Mouse (Mus musculus) frontal cortex, postnatal 36 days (tissue): ENCODE measurements at regions not wholly inside any gene's neighbourhood (a gene's known extent, or its start where the extent isn't known, plus 50 kb on each side); places are given as distances from the start of the nearest gene placed in this dataset.
"Not testable (repeated sequence)": the region's sequence is repeated elsewhere in the genome, so short reads cannot be mapped to it uniquely, and the experiment has no call there.

ENCODE experiments used
- DNase-seq, 2 experiments: peaks; one replicate each; pipeline ENCODE4 v3.0.0; 2022; ENCODE audit warnings: low spot score in 2 of 2

GRCm38 (mm10) chr8:46355066-46355465 lies 60.6 kb upstream of the Helt start:
- no peak for DNase-seq

DNA sequence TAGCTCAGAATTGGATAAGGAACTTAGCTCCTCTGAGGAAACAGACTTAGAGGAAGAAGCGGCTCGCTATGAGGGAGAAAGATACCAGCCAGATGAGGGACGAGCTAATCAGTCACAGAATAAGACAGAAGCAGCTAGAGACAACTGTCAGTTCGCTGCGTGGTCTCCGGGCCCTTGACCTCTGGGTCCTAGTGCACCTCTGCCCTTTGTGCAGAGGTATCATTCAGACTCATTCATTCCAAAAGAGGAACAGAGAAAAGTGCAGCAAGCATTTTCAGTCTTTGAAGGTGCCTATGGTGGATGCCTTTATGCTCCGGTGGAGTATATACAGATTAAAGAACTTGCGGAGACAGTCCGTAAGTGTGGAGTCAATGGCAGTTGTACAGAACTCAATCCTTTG lies 63.5 kb upstream of the Helt start:
- not testable (repeated sequence) for DNase-seq

DNA sequence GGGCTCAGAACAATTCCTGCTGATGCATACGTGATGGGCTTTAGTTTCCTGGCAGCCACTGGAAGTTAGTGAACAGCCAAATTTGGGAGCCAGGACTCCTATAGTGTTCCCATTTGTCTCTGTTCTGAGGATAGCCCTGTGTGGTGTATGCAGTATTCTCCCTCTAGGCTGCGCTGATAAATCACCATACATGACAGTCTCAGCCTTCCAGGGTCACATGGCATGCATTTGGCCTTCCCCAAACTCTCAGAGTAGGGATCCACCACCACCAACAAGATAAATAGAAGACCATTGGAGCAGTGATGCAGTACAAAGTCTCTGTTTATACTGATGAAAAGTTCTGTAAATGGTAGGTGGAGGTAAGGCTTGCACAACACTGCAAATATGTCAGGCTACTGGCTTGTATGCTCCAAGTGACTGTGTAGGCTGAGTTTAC lies 68.4 kb upstream of the Helt start:
- DNase-seq: no peak

GRCm38 (mm10) chr8:46365711-46366110 lies 71.2 kb upstream of the Helt start:
- DNase-seq: no peak

GRCm38 (mm10) chr8:46367125-46367524 lies 72.7 kb upstream of the Helt start:
- DNase-seq: no peak

- no peak for DNase-seq
Observed at GRCm38 (mm10) chr8:46374092-46374491, 79.6 kb upstream of the Helt start.

DNA sequence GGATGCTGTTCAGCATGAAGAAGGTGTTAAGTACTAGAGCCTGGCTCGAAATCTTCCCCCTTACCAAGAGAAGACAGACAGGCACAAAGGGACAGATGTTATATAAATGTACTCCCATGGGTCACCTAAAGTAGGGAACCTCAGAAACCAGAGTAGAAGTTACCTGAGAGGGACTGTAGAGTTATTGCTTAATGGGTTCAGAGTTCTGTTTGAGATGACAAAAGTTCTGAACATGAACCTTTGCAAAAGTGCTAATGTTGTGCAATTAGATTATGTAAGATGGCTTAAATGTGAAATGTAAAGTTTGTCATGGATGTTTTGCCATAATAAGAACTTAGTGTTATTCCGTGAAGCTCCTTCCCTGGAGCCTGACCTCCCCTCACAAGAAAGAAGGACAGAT lies 81.5 kb upstream of the Helt start:
- no peak for DNase-seq

- no peak for DNase-seq
Observed at GRCm38 (mm10) chr8:46384926-46385325, 85.9 kb upstream of the Acsl1 start.

- no peak for DNase-seq
Observed at GRCm38 (mm10) chr8:46385806-46386205, 85.0 kb upstream of the Acsl1 start.

- DNase-seq: no peak
Observed at GRCm38 (mm10) chr8:46386553-46386952, 84.3 kb upstream of the Acsl1 start.

- DNase-seq: no peak
Observed at GRCm38 (mm10) chr8:46387037-46387436, 83.8 kb upstream of the Acsl1 start.

DNA sequence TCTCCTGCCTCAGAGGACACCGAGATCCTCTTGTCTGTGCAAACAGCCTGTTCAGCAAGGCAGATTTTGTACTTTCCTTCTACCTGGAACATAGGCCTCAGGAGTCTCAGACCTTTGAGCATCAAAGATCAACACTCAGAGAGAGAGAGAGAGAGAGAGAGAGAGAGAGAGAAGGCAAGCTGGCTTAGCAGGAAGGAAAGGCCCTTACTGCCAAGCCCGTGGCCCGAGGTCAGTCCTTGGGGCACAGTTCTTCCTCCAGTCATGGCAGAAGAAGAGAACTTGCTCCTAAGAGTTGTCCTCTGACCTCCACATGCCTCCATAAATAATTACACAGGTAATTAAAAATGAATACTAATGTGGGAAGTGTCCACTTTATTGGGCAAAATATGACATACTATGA lies 82.4 kb upstream of the Acsl1 start:
- DNase-seq: no peak

- DNase-seq: peak in 1 of 2 experiments; percentile 9
Observed at GRCm38 (mm10) chr8:46390431-46390830, 80.4 kb upstream of the Acsl1 start.

GRCm38 (mm10) chr8:46391678-46392077 lies 79.2 kb upstream of the Acsl1 start:
- no peak for DNase-seq

GRCm38 (mm10) chr8:46393296-46393695 lies 77.5 kb upstream of the Acsl1 start:
- DNase-seq: no peak

DNA sequence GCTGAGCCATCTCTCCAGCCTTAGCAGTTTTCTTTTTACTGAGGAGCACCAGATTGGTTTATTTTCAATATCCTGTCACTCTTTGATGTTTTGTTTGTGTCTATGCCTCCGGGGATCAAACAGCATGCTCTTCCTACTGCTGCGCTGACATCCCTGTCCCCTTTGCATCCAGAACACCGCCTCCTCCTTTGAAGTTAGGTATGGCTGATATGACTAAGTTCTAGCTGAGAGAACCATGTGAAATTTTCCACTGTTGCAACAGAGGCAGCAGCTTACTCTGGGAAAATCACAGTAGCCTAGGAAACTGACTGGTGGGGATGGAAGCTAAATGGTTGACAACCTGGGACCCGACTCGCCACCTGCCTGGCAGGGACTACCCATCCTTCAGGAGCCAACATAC lies 76.1 kb upstream of the Acsl1 start:
- DNase-seq: peak in 1 of 2 experiments; percentile 16

- no peak for DNase-seq
Observed at GRCm38 (mm10) chr8:46395348-46395747, 75.5 kb upstream of the Acsl1 start.

DNA sequence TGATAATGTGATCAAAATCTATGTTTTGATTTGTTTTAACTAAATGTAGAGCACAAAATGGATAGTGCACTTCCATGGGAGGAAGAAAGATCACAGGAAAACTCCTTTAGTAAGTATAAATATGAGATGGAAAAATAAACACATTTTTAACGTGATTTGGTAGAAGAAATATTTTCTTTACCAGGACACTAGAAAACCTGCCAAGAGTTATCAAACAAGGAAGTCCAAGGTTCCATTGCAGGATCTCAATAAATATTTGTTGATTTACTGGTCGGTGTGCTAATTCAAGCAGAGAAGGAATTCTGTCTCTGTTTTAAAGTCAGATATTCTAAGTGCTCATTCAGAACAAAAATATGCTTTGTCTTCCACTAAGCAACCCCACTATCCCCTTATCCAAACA lies 73.8 kb upstream of the Acsl1 start:
- DNase-seq: no peak

DNA sequence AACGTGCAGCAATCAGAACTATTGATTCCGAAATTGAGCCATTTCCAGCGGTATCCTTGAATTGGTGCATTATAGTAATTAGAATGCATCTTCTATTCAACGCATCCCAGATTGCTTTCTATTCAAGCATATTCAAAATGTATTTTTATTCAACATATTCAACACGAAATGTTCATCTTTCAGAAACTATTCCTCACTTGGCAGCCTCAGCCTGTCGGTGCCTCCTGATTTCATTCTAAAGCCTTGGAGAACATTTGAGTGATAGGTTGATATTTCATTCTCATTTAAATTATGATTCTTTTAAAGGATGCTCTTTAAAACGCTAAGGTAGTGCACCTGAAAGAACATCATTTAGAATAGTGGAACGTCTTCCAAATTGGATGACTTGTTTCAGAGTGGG lies 73.1 kb upstream of the Acsl1 start:
- DNase-seq: no peak

DNA sequence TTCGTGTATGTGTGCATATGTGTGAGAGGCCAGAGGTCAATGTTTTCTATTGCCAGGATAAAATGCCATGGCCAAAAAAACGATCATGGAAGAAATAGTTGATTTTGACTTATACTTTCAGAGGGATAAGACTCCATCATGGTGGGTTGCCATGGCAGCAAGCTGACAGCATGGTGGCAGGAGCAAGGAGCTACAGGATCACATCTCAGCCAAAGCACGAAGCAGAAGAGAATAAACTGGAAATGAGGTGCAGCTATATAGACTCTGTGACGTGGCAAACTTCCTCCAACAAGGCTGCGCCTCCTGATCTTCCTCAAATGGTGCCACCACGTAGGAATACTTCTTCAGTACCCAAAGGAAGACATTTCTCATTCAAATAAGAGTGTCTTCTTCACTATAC lies 70.2 kb upstream of the Acsl1 start:
- no peak for DNase-seq

DNA sequence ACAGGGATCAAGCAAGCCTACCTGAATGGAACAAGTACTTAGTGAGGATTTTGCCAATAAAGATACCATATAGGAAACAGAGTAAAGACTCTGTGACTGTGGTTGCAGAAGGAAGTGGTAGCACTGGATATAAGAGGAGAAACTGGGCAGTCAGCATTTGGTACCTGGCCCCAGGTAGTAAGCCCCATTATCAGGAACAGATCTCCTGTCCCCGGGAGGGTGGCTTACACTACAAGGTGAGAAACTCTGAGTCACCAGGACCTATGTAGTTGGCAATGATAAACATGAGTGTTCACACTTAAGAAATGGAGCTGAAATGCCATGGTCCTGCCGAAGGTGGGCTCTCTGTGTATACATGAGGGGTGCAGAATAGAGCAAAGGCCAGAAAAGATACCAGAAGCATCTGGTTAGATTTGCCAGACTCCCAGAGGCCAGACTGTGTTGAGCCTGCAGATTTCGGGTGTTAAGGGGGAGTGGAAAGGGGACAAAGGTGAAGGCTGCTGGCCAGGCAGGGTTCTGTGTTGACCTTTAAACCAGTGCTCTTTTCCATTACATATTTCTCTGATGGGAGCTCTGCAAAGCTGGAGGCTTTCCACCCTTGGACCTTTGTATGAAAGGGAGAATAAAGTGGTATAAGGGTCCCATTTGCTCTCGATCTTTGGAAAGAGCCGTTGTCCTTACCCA lies 66.8 kb upstream of the Acsl1 start:
- no peak for DNase-seq

DNA sequence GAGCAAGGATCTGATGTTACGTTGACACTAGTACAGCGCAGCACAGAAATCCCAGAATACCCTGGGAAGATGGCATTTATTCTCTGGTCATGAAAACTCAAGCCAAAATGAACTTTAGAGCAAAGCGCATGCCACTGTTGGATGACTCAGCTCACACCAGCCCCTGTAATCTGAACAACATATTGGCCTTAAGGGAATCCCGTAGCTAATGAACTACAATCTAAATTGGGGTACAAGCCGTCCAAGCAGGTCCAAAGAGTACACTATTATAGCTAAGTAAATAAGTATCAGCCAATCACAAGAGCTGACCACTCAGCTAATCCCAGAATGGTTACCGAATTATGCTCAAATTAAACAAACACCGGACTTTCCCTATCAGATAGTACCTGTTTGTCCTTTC lies 62.0 kb upstream of the Acsl1 start:
- no peak for DNase-seq

- DNase-seq: no peak
Observed at GRCm38 (mm10) chr8:46409296-46409695, 61.5 kb upstream of the Acsl1 start.
